Mouse (Mus musculus): ENCODE results near the gene Lin52. TPM values are rescaled to one million over a fixed set of nuclear protein-coding genes. Genes with fewer than 3 reads are reported as not detected.

The Lin52 gene
- polyA plus RNA-seq, 1 experiment from 2014 or later, result 14.7 TPM

DNA sequence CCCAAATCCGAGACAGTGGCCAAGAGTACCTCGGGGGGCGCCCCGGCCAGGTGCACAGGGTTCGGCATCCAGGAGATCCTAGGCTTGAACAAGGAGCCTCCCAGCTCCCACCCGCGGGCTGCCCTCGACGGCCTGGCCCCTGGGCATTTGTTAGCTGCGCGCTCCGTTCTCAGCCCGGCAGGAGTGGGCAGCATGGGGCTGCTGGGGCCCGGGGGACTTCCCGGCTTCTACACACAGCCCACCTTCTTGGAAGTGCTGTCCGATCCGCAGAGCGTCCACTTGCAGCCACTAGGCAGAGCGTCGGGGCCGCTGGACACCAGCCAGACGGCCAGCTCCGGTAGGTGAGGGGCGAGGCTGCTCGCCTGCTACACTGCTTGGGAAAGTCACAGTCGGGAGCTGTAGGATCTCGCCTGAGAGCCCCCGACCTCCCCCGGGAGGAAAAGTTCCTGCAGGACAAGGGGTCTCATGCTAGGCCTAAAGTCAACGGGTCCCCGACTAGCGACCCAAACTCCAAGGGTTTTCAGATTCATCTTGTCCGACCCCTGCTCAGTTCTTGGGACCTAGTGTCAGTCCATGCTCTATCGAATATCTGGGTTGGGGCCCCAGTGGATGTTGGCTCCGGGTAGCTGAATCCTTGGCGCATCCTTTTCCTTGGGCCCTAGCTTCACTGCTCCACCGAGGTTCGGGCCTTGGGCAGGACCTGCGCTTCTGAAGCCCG lies 118.9 kb downstream of the Lin52 start:
- no peak overlapping the region for H3K27ac ChIP-seq (replicated peaks in 1 of 2; ENCODE audit: control insufficient read depth in 1 of 2, insufficient read depth in 1 of 2, low read depth in 2 of 2, low read length in 2 of 2)
- H3K9ac ChIP-seq (ENCODE audit: low read length), result no peak overlapping the region
- H3K4me2 ChIP-seq (ENCODE audit: low read length), result peak overlapping the region; percentile 39
- peaks cover 4 to 20% of the 10 kb centered on the region in 2 experiments; a peak in 3 of 4 replicates for H3K4me1 ChIP-seq (ENCODE audit: control insufficient read depth in 2 of 2, insufficient read depth in 2 of 2, low read length in 2 of 2)
- no peaks in the 10 kb centered on the region for H3K36me3 ChIP-seq (ENCODE audit: control insufficient read depth, insufficient read depth, low read length)
- ATAC-seq (ENCODE audit: insufficient number of reproducible peaks, insufficient read depth, low FRiP score, low read depth), result 0 out of 2 replicates have a peak, but pooled peaks have one; percentile 37
- H3K9me3 ChIP-seq (ENCODE audit: control insufficient read depth, low read length), result no peaks in the 10 kb centered on the region
- under 1% methylated on average over 38 of the region's 40 CpGs for WGBS
- H3K27me3 ChIP-seq (ENCODE audit: control insufficient read depth, insufficient read depth, low read length), result peaks cover 77% of the 10 kb centered on the region
- peak overlapping the region in 1 of 2 experiments; percentile 30; a peak in 2 of 4 replicates for H3K4me3 ChIP-seq (ENCODE audit: control insufficient read depth in 1 of 2, insufficient read depth in 1 of 2, low read depth in 1 of 2, low read length in 2 of 2)

DNA sequence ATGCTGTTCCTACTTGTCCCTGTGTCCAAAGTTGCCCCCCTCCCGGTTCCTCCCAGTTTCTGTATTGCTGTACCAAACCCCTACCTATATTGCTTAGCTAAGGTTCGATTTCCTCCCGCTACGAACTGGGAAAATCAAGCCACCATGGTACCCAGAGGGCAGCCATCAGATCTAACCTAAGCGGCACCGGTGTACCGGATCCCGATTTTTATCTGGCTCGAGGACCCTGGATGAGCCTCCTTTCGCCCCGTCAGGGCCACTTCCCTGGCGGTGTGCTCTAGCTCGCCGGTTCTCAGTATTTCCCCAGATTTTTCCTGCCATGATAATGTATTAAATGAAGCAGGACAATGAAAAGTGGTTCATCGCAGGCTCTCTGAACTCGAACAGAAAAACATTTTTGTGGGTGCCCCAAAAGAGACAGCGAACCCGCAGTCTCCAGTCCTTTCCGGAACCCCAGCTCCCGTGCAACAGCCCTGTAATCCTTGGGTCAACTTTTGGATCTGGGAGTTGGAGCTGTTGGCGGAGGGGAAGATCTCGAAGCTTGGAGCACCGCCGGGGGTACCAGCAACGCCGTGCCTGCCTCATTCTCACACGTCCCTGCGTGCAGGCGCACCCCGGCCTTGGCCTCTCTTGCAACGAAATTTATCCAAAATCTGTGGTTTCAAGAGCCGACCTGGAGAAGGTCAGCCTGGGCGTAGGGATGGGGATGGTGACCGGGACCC lies 119.6 kb downstream of the Lin52 start:
- 0 out of 2 replicates have a peak overlapping the region, but pooled peaks have one; percentile 29 for H3K4me2 ChIP-seq (ENCODE audit: low read length)
- H3K27me3 ChIP-seq (ENCODE audit: control insufficient read depth, insufficient read depth, low read length), result peaks cover 78% of the 10 kb centered on the region
- no peak for ATAC-seq (ENCODE audit: insufficient number of reproducible peaks, insufficient read depth, low FRiP score, low read depth)
- WGBS, result 2% methylated on average over 34 of the region's 34 CpGs
- H3K36me3 ChIP-seq (ENCODE audit: control insufficient read depth, insufficient read depth, low read length), result no peaks in the 10 kb centered on the region
- peaks cover 4 to 20% of the 10 kb centered on the region in 2 experiments; a peak in 3 of 4 replicates for H3K4me1 ChIP-seq (ENCODE audit: control insufficient read depth in 2 of 2, insufficient read depth in 2 of 2, low read length in 2 of 2)
- H3K9me3 ChIP-seq (ENCODE audit: control insufficient read depth, low read length), result no peaks in the 10 kb centered on the region
- H3K27ac ChIP-seq (replicated peaks in 1 of 2; ENCODE audit: control insufficient read depth in 1 of 2, insufficient read depth in 1 of 2, low read depth in 2 of 2, low read length in 2 of 2), result no peak overlapping the region
- no peak overlapping the region for H3K9ac ChIP-seq (ENCODE audit: low read length)
- peak overlapping the region in 1 of 2 experiments; percentile 8; a peak in 1 of 4 replicates for H3K4me3 ChIP-seq (ENCODE audit: control insufficient read depth in 1 of 2, insufficient read depth in 1 of 2, low read depth in 1 of 2, low read length in 2 of 2)

DNA sequence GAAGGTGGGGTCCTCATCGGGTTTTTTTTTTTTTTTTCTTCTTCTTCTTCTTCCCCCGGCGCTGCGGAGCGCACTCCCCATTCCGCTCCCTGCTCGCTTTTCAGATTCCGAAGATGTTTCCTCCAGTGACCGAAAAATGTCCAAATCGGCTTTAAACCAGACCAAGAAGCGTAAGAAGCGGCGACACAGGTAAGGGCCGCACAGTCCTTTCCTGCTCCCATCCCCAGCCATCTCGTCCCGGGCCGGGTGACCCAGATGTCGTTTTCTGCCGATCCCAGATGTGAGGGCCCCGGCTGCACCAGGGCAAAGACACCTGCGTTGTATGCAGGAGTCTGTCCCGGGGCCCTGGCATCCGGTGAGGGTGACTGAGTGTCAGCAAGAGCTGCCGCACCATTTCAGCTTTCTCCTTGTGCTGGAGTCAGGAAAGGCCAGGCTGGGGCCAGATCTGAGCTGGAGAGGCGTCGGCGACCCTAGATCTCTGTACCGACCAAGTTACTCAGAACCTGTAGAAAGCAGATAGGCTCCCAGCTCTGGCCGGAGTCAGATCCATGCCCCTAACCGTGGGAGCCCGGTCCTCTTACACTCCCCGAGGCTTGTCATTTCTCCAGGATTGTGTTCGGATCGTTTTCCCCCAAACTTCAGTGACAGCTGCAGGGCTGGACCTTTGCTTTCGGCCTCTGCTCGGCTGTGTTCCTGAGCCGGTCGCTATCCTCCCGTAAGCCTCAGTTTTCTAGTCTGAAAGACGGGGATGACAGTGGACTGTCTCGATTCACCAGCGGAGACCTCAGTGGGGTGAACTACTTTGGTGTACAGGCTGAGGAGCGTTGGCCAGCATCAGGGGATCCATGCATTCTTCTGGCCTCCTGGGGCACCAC lies 120.5 kb downstream of the Lin52 start:
- H3K27ac ChIP-seq (replicated peaks in 1 of 2; ENCODE audit: control insufficient read depth in 1 of 2, insufficient read depth in 1 of 2, low read depth in 2 of 2, low read length in 2 of 2), result no peak overlapping the region
- no peaks in the 10 kb centered on the region for H3K9me3 ChIP-seq (ENCODE audit: control insufficient read depth, low read length)
- H3K4me1 ChIP-seq (ENCODE audit: control insufficient read depth in 2 of 2, insufficient read depth in 2 of 2, low read length in 2 of 2), result peaks cover 4 to 20% of the 10 kb centered on the region in 2 experiments; a peak in 3 of 4 replicates
- peak overlapping the region; percentile 29; the same call in 1 of the 2 replicates for H3K4me2 ChIP-seq (ENCODE audit: low read length)
- H3K4me3 ChIP-seq (ENCODE audit: control insufficient read depth in 1 of 2, insufficient read depth in 1 of 2, low read depth in 1 of 2, low read length in 2 of 2), result peak overlapping the region in 1 of 2 experiments; percentile 8; a peak in 1 of 4 replicates
- H3K36me3 ChIP-seq (ENCODE audit: control insufficient read depth, insufficient read depth, low read length), result no peaks in the 10 kb centered on the region
- no peak overlapping the region for H3K9ac ChIP-seq (ENCODE audit: low read length)
- H3K27me3 ChIP-seq (ENCODE audit: control insufficient read depth, insufficient read depth, low read length), result peaks cover 81% of the 10 kb centered on the region
- no peak for ATAC-seq (ENCODE audit: insufficient number of reproducible peaks, insufficient read depth, low FRiP score, low read depth)
- WGBS, result 2% methylated on average over 43 of the region's 43 CpGs

DNA sequence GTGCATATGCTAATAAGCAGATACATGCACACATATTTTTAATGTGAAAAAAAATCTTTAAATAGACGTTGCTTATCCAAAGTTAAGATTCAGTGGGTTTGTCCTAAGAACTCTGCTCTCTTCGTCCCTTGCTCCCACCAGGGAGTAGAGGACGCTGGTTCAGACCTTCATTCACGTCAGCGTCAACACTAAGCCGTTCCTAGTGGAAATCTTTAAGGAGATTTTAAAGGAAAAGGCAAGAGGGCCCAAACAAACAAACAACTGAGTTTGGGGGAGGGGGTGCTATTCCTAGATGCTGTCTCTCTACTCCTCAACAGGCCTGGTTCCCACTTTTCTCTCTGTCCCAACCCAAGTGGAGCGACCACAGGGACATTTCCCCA lies 121.1 kb downstream of the Lin52 start:
- H3K4me2 ChIP-seq (ENCODE audit: low read length), result no peak overlapping the region

DNA sequence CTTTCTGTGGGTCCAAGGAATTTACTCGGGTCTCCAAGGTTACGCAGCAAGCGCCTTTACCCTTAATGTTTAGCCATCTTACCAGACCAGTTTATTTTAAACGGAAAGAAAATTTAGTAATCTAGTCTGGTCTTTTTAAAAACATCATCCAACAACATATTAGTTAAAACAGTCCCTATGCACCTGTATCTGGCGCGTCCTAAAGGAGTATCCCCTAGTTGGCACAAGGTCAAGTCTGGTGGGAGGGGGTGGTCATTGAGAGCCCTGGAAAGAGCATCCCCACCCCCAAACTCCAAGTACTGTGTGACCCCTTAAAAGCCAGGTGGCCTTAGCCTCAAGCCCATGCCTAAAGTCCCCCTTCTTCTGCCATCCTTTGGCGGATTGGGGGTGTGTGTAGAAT lies 121.9 kb downstream of the Lin52 start:
- ATAC-seq (ENCODE audit: insufficient number of reproducible peaks, insufficient read depth, low FRiP score, low read depth), result no peak
- Histone ChIP-seq H3K9me3 (ENCODE audit: control insufficient read depth, low read length) (no peaks in the 10 kb centered on the region), H3K4me2 (ENCODE audit: low read length) (no peak overlapping the region), H3K4me1 (ENCODE audit: control insufficient read depth in 2 of 2, insufficient read depth in 2 of 2, low read length in 2 of 2) (peaks cover 4 to 20% of the 10 kb centered on the region in 2 experiments; a peak in 3 of 4 replicates), H3K4me3 (ENCODE audit: control insufficient read depth in 1 of 2, insufficient read depth in 1 of 2, low read depth in 1 of 2, low read length in 2 of 2) (no peak overlapping the region), H3K9ac (ENCODE audit: low read length) (no peak overlapping the region), H3K36me3 (ENCODE audit: control insufficient read depth, insufficient read depth, low read length) (no peaks in the 10 kb centered on the region), H3K27me3 (ENCODE audit: control insufficient read depth, insufficient read depth, low read length) (peaks cover 71% of the 10 kb centered on the region), H3K27ac (replicated peaks in 1 of 2; ENCODE audit: control insufficient read depth in 1 of 2, insufficient read depth in 1 of 2, low read depth in 2 of 2, low read length in 2 of 2) (no peak overlapping the region)
- 18% methylated on average over 7 of the region's 7 CpGs for WGBS

More for the DNA sequence above, 121.1 kb downstream of the Lin52 start:
- Histone ChIP-seq H3K27me3 (ENCODE audit: control insufficient read depth, insufficient read depth, low read length) (peaks cover 79% of the 10 kb centered on the region), H3K9ac (ENCODE audit: low read length) (no peak overlapping the region), H3K27ac (replicated peaks in 1 of 2; ENCODE audit: control insufficient read depth in 1 of 2, insufficient read depth in 1 of 2, low read depth in 2 of 2, low read length in 2 of 2) (no peak overlapping the region), H3K36me3 (ENCODE audit: control insufficient read depth, insufficient read depth, low read length) (no peaks in the 10 kb centered on the region), H3K4me3 (ENCODE audit: control insufficient read depth in 1 of 2, insufficient read depth in 1 of 2, low read depth in 1 of 2, low read length in 2 of 2) (no peak overlapping the region), H3K4me1 (ENCODE audit: control insufficient read depth in 2 of 2, insufficient read depth in 2 of 2, low read length in 2 of 2) (peaks cover 4 to 20% of the 10 kb centered on the region in 2 experiments; a peak in 3 of 4 replicates), H3K9me3 (ENCODE audit: control insufficient read depth, low read length) (no peaks in the 10 kb centered on the region)
- no peak for ATAC-seq (ENCODE audit: insufficient number of reproducible peaks, insufficient read depth, low FRiP score, low read depth)
- WGBS, result 10% methylated on average over 7 of the region's 7 CpGs

DNA sequence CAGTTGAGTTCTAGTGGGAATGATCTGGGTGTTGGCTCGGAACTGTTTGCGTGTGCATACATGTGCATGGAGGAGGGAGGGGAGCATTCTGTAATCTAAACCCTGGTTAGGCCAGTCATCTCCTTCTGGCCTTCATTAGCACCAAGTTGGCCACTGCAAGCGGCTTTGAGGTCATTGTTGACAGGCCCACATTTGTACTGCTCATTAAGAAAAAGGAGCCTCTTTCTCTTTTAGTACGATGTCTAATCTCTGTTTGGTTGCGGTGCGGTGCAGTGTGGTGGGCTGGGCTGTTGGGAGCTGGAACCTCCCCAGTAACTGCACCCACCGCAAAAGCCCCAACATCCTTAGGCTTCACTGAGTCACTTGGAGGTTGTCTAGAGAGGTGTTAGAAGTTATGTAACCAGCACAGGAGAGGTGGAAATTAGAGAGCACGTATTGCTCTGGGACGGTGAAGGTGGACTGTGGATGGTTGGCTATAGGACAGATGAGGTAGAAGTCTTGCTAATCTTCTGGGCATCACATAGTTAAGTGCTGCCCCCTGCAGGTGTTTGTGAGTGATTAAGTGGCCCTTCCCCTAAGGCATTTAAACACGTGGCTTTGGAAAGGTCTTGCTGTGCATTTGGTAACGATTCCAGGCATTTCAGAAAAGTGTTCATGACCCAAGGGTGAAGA lies 126.7 kb downstream of the Lin52 start:
- H3K4me1 ChIP-seq (ENCODE audit: control insufficient read depth in 2 of 2, insufficient read depth in 2 of 2, low read length in 2 of 2), result no peaks in the 10 kb centered on the region; a peak in 1 of 4 replicates
- no peaks in the 10 kb centered on the region for H3K36me3 ChIP-seq (ENCODE audit: control insufficient read depth, insufficient read depth, low read length)
- ATAC-seq (ENCODE audit: insufficient number of reproducible peaks, insufficient read depth, low FRiP score, low read depth), result no peak
- WGBS, result 70% methylated on average over 11 of the region's 11 CpGs
- peaks cover 23% of the 10 kb centered on the region for H3K27me3 ChIP-seq (ENCODE audit: control insufficient read depth, insufficient read depth, low read length)
- H3K27ac ChIP-seq (replicated peaks in 1 of 2; ENCODE audit: control insufficient read depth in 1 of 2, insufficient read depth in 1 of 2, low read depth in 2 of 2, low read length in 2 of 2), result no peak overlapping the region
- no peak overlapping the region for H3K4me2 ChIP-seq (ENCODE audit: low read length)
- no peak overlapping the region for H3K9ac ChIP-seq (ENCODE audit: low read length)
- no peaks in the 10 kb centered on the region for H3K9me3 ChIP-seq (ENCODE audit: control insufficient read depth, low read length)
- no peak overlapping the region for H3K4me3 ChIP-seq (ENCODE audit: control insufficient read depth in 1 of 2, insufficient read depth in 1 of 2, low read depth in 1 of 2, low read length in 2 of 2)

DNA sequence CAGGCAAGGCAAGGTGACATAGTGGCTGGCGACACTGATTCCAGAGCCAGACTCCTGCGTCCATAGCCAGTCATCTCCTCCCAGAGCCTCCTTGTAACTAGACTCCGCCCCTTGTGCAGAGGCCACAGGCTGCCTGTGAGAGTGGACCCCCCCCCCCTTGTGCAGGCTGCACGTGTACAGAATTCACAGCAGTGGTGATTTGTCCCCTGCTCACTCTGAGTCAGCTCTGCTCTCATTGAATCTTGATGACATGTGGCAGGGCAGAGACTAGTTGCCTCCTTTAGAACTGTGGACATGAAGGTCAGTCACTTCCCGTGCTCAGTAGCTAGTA lies 127.2 kb downstream of the Lin52 start:
- Histone ChIP-seq H3K27me3 (ENCODE audit: control insufficient read depth, insufficient read depth, low read length) (peaks cover 18% of the 10 kb centered on the region), H3K4me3 (ENCODE audit: control insufficient read depth in 1 of 2, insufficient read depth in 1 of 2, low read depth in 1 of 2, low read length in 2 of 2) (no peak overlapping the region), H3K9me3 (ENCODE audit: control insufficient read depth, low read length) (no peaks in the 10 kb centered on the region), H3K4me1 (ENCODE audit: control insufficient read depth in 2 of 2, insufficient read depth in 2 of 2, low read length in 2 of 2) (no peaks in the 10 kb centered on the region; a peak in 1 of 4 replicates), H3K9ac (ENCODE audit: low read length) (no peak overlapping the region), H3K36me3 (ENCODE audit: control insufficient read depth, insufficient read depth, low read length) (no peaks in the 10 kb centered on the region), H3K4me2 (ENCODE audit: low read length) (no peak overlapping the region), H3K27ac (replicated peaks in 1 of 2; ENCODE audit: control insufficient read depth in 1 of 2, insufficient read depth in 1 of 2, low read depth in 2 of 2, low read length in 2 of 2) (no peak overlapping the region)
- WGBS, result 31% methylated on average over 5 of the region's 5 CpGs
- no peak for ATAC-seq (ENCODE audit: insufficient number of reproducible peaks, insufficient read depth, low FRiP score, low read depth)
